Mouse (Mus musculus): Measurements from ENCODE around the gene Morn2.

The Morn2 gene

DNA sequence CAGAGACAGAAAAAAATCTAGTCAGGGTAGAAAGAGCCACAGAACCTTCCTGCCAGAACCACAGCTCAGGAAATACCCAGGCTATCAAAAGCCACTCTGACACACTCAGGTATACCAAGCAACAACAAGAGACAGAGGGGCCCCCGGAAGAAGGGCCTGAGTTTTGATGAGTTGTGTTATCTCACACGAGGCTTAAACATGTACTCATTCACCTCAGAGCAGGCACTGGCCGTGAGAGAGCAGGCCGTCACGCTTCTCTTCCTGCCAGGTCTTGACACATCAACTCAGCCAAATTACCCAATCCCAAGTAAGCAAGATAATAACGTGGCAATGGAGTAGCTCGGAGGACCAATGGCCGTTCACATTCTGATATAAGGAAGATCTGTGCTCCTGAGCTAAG is 33.7 kb downstream of the Morn2 start:
- no peak for DNase-seq (ENCODE audit: low read depth)

DNA sequence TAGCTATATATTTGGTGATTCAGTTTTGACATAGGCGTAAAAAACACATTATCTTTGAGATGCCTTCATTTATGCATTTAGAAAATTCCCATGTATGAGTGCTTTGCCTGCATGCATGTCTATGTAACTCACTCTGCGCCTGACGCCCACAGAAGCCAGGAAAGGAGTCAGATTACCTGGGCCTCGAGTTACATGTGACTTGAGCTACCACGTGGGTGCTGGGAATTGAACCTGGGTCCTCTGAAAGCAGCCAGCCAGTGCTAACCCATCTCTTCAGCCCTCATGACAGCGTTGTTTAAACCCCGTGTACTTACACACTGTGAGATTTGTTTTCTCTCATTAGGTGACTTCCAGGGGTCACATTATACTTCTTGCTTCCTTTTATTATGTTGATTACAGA is 34.5 kb downstream of the Morn2 start:
- no peak for DNase-seq (ENCODE audit: low read depth)

GRCm38 (mm10) chr17:80325456-80325855 is 35.5 kb downstream of the Morn2 start:
- DNase-seq (ENCODE audit: low read depth), result no peak

GRCm38 (mm10) chr17:80326431-80326830 is 36.4 kb downstream of the Morn2 start:
- no peak for DNase-seq (ENCODE audit: low read depth)

DNA sequence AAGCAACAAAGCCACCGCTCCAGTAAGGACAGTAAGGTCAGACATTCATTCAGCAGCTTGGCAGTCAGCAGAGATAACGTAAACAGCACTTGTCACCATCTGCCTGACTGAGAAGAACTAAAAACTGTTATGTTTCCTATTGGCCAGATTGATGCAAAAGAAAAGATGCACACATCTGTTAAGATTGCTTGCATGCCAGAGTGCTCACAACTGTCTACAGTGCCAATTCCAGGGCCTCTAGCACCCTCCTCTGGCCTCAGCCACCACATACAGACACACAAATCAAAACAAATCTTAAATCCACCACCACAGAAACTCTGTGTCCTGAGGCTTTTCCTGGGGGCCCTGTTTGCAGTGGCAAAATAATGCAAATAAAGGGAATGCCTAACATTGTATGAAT is 42.4 kb downstream of the Morn2 start:
- DNase-seq (ENCODE audit: low read depth), result no peak

- no peak for DNase-seq (ENCODE audit: low read depth)
Measured at GRCm38 (mm10) chr17:80345277-80345676, 55.3 kb downstream of the Morn2 start.

- DNase-seq (ENCODE audit: low read depth), result no peak
Measured at GRCm38 (mm10) chr17:80346591-80347125, 56.7 kb downstream of the Morn2 start.

Measured in c-Kit-positive CD71-positive TER-119-negative erythroid progenitor cells, embryonic 14.5 days (primary cell).